Mouse (Mus musculus) thymus, adult 2 months (tissue): ENCODE measurements at regions not wholly inside any gene's neighbourhood (a gene's known extent, or its start where the extent isn't known, plus 50 kb on each side); places are given as distances from the start of the nearest gene placed in this dataset.

ENCODE experiments used
- CTCF ChIP-seq: fragments of 200-500 bp; IDR thresholded peaks from 2 replicates; pipeline ENCODE4 v1.5.1; 2012; ENCODE audit warnings: mild to moderate bottlenecking, control low read depth, low read length, moderate library complexity, borderline replicate concordance; ENCODE audit not compliant: control insufficient read depth, poor library complexity, insufficient read depth; ENCODE audit errors: extremely low read depth
- POLR2A ChIP-seq: fragments of 200-500 bp; IDR thresholded peaks from 2 replicates; pipeline ENCODE4 v1.6.1; 2012; ENCODE audit warnings: mild to moderate bottlenecking, low read length, control low read depth, moderate library complexity; ENCODE audit not compliant: control insufficient read depth, poor library complexity, insufficient read depth; ENCODE audit errors: extremely low read depth

- TF ChIP-seq CTCF (no peak), POLR2A (no peak)
These were observed 68.4 kb upstream of the Zfp831 start for GRCm38 (mm10) chr2:174574804-174575507.
